Mouse (Mus musculus) B cell, adult 2 months (primary cell): ENCODE measurements around the gene Mmd.
"Not testable (repeated sequence)": the region's sequence is repeated elsewhere in the genome, so short reads cannot be mapped to it uniquely, and the experiment has no call there.

Source experiments
- DNase-seq, 2 experiments: peaks; one replicate each; pipeline ENCODE4 v3.0.0; 2022

Gene Mmd

DNA sequence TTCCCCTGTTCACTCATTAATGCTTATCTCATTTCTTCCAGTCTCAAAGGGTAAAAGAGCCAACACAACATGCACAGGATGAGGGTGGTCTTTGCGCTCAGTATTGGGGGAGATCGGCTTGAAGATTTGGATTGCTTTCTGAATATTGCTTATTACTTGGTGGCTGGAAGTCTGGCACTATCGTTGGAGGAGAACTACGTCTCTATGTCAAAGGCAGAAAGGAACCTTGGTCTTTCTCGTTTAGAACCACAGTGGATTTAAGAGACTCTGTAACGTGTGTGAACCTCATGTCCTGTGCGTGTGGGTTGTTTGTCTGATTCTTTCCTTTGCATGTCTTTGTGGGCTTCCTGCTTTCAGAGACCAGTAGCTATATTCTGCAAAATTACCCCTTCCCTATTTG lies 1.5 kb downstream of the Mmd start:
- no peak for DNase-seq

DNA sequence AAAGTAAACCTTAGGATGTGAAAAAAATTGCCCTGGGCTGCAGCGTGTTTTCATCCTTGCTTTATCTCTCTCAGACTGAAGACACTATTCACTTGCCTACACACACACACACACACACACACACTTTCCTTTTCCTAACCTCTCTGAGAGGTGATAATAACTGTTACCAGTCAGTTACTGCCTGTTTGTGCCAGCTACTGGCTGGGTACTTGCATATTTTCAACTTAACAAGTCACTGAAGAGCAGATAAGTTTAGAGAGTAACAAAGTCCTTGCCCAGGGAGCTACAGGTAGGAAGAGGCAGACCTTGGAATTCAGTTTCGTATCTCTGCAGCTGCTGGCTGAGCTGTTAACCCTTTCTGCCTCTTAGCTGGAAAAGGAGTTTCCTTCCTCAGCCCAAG lies 2.7 kb downstream of the Mmd start:
- no peak for DNase-seq

DNA sequence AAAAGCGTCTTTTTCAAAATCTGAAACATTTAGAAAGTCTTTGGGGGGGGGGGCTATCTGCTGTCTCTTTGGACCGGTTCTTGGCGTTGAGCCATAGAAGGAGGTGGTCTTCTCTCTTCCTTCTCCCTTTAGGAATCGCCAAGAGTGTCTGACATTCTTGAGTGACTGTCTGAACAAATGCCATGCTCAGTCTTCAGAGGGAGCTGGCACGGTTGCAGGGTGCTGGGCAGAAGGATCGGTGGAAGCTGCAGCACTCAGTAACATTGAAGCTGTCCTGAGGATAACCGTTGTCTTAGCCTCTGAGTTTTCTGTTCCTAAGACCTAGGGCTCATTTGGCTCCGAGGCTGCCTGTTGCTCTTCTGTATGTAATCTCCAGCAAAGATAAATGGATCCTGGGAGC lies 3.1 kb downstream of the Mmd start:
- no peak for DNase-seq

DNA sequence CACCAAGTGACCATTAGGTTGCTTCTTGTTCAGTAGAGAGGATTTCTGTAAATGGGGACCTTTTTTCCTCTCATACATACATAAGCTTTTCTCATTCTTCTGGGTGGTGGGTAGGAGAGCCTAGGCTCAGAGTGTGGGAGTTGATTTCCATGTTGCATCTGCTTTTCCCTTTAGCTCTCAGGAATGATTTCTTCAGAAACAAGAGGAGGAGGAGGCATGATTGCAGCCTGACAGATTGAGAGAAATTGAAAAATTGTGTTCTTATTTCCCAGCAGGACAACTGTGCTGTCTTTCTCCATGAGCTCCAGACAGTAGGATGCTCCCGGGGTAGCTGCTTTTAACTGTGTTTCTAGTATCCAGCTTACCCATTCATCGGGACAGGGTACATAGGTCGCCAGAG lies 5.3 kb downstream of the Mmd start:
- no peak for DNase-seq

DNA sequence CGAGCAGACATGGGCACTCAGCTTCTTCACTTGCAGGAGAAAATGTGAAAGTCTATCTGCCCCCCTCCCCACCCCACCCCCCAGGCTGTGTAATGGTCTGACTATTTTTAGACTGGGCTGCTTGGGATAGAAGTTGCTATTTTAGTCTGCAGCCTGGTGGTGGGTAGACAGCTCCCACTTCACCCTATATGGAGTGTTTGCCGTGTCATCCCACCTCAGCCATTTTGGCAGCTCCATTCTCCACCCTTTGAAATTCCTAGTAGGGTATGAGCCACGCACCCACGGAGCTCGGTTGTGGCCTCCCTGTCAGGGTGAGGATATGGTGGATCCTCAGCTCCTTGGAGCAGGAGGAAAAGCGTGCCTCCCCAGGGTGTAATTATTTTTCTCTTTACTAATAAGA lies 6.4 kb downstream of the Mmd start:
- no peak for DNase-seq

DNA sequence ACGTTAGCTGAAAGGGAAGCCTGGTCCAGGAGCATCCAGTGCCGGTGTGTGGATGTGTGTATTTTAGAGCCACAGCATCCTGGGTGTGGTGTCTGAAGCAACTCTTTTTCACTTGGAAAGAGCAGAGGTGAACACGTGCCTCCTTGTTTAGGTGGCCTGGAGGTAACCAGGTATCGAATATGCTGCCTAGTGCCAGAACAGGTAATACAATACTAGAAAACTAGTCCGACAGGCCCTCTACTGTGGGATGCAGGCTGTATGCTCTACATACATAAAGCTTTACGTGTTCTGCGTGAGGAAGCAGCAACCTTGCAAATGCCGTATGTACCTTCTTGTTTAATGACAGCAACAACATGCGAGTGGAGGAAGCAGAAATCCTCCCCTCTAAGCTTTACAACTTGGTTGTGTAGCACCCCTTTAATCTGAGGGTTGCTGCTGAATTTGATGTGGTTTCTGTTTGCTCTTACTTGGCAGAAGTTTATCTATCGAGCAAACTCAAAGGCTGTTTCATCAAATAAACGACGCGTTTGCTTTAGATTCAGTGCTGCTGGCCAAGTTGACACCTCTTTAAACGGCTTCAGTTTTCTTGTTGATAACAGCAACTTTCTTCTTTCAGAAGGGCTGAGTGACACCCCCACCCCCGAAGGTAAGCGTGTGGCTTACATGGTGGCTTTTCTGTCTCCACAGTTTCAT lies 7.7 kb downstream of the Mmd start:
- DNase-seq = no peak

DNA sequence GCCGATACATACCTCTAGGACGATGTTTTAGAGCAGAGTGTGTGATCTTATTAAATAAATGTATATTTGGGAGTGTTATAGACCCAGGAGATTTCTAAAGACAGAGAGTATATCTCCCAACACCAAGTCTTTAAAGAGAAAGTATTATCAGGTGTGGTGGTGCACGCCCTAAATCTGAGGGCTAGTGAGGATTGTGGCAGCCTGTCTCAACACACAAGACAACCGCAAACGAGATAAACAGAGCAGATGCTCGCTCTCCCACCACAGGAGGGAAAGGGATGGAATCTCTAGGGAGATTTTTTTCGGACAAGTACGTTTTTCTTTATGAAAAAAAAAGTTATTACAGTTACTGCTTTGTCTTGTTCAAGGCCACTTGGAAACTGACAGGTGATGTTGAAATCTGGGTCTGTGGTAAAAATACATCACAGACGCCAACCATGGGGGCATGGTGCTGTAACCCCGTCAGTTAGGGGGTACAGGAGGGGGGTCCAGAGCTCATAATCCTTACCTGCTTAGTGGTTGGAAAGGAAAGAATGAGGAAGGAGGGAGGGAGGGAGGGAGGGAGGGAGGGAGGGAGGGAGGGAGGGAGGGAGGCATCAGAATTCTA lies 9.2 kb downstream of the Mmd start:
- DNase-seq = no peak

DNA sequence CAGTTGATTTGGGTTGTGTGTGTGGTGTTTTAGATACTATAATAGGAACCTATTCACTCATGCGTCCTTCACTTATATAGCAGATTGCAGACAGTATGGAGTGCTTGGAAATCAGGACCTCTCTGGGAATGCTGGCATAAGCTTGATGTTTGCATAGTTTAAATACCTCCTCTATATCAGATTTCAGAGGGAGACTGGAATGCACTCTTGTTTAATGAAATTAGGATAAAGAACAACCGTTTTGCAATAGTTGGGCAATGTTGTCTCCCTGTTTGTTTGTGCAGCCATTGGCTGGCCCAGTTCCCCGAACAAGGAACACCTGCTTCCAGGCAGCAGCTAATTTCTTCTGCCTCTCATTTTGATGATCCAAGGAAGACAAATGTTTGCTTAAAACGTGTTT lies 9.8 kb downstream of the Mmd start:
- no peak for DNase-seq

DNA sequence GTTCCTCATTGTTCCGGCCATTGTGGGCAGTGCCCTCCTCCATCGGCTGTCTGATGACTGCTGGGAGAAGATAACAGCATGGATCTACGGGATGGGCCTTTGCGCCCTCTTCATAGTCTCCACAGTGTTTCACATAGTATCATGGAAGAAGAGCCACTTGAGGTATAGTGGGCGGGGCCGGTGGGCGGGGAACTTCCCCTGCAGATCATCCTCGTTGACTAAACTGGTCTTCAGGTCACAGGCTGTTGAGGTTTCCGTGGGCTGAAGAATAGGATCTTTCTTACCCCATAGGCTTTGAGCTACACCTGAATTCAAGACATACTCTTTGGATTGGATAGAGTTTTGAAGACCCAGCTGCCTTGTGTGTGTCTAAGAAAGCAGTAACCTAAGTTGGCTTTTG lies 10.6 kb downstream of the Mmd start:
- no peak for DNase-seq

DNA sequence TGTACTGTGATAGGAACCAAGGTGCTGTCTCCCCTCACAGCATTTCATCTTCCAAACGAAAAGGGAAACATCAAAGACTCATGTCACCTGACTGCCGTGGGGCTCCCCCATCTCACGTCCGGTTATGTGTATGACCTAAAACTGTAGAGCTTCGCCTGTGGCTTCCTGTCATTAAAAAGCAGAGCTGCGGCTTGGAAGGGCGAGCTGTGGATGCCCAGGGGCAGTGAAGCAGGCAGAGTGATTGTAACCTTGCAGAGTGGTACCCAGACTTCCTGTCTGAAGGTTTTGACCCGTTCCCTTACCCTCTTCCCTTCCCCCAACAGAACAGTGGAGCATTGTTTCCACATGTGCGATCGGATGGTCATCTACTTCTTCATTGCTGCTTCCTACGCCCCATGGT lies 14.9 kb downstream of the Mmd start:
- peak; percentile 66 to 74 for DNase-seq

DNA sequence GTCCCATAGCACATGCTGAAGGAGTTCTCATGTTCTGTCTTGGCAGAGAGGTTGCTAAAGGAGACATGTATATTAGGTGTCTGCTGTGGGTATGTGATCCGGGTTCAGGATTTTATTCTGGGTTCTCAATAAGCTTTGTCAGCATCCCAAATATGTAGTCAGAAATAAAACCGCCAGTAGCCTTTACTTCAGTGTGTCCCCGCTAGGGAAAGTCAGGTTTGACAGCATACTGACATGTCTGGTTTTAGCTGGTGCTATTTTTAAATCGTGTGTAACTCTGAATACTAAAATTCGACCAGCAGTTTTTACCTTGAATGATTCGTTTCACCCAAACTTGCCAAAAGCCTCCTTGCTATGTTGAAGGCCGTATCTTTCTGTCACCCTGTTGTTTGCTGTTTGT lies 16.3 kb downstream of the Mmd start:
- DNase-seq = no peak

DNA sequence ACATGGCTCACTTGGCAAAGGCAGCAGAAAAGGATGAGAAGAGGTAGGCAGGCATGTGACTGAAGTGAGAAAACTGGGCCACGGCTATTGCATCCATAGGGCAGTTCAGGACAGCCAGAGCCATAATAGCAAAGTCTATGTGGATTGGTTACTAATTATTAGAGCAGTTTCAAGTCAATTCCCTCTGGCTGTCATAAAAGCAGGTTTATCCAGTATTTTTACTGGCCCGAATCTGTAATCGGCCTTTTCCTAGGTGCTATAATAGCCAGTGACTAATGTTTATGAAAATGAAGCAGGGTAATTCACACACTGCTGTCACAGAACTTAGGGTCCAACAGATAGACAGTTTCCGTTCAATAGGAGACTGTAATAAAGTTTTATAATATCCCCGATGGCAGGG lies 19.7 kb downstream of the Mmd start:
- DNase-seq = no peak

DNA sequence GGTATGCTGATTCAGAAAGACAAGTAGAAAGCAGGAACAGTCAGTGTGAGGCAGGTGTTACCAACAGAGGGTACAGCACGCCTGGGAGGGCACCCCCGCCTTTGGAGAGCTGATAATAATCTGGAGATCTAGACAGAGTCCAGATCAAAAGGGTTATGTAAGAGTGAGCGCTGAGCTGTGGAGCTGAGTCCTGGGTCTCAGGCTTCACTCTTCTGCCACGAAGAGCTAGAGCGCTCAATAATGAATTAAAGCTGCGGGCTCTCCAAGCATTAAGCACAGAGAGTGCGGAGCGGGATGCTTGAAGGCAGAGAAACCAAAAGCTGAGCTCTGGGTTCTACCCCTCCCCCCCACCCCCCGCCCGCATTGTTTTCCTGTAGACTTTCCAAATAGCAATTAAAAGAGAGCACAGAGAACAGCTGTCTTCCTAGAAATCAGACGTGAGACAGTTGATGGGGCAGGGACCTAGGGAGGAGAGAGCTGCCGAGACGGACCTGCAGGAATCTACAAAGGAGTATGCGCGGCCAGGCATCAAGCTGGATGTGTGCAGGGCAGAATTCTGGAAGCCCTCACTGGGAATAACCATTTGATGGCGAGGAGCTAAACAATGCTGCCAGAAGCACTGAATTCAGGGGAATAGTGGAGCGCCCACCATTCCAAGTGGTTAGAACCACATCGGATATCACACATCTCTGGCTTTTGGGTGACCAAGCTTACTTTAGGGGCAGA lies 20.3 kb downstream of the Mmd start:
- no peak for DNase-seq

DNA sequence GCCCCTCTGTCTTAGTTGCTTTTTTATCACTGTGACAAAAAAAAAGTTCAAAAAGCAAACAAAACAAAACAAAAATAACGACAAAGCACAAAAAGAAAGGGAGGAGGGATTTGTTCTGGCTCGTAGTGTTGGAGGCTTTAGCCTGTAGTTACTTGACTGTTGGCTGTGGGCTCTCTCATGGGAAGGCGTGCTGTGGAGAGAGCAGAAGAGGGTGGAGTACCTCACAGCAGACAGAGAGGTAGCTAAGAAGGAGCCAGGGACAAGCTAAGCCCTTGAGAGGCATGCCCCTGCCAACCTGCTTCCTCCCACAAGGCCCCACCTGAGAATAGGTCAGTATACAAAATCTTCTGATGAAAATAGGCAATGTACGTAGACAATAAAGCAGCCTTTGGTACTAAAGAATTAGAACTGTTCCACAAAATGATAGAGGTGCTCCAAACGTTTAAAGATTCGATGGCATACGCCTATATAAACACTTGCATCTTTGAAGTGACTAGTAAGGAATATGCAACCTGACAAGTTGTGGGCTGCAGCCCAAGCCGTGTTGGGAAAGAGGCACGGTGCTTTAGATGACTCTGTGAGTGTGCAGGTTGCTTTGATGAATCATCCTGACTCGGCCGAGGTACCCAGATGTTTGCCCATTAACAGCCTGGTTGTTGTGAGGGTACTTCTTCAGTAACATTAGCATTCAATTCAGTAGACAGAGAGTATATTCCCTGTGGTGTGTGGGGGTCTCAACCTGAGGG lies 21.0 kb downstream of the Mmd start:
- DNase-seq = no peak

DNA sequence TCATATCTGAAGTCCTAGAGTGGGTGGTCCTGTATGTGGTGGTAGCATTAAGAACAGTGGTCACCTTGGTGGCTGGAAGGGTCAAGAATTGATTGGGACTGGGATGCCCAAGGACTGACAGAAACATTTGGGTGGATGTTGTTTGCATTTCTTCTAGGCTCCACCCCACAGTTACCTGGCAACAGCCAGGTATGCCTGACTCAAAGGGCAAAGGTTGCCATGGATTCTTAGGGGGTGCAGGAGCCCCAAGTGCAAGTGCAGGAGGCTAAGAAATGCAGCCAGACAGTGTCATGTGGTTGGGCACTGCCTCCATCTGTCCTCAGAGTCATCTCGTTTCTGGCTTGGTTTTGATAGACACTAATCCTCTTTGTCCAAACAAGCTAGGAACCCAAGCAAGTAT lies 24.9 kb downstream of the Mmd start:
- no peak for DNase-seq

DNA sequence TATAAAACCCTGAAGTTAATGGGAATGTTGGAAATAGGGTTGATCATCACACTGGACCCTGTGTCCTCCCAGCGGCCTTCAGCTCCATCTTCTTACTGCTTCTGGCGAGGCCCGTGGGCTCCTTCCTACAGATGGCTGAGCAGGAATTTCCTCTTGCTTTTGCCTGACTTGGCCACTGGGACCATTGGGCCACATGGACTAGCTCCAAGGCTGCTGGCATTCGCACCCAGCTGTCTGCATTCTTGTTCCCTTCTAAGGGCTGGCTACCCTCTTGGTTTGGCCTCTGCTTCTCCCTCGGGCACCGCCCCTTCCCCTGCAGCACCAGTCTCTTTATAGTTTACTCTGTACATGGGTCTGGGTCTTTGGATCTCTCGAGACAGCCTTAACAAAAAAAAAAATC lies 26.4 kb downstream of the Mmd start:
- no peak for DNase-seq

DNA sequence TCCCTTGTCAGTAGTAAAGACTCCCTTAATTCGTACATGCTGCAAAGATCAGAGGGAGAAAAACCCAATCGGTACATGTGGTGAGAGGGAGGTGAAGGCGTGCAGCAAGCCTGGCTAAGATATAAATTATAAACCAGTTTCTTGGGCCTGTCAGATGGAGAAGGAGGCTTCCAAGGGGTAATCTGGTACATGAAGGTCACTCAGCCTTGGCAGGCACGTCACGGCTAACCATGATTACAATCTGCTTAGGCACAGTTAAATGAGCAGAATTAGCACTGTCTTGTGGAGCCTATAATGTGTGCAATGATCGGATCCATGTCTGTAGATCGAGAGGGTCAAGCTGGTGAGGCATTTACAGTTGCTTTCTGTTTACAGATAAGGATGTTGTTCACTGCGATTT lies 26.9 kb downstream of the Mmd start:
- no peak for DNase-seq

DNA sequence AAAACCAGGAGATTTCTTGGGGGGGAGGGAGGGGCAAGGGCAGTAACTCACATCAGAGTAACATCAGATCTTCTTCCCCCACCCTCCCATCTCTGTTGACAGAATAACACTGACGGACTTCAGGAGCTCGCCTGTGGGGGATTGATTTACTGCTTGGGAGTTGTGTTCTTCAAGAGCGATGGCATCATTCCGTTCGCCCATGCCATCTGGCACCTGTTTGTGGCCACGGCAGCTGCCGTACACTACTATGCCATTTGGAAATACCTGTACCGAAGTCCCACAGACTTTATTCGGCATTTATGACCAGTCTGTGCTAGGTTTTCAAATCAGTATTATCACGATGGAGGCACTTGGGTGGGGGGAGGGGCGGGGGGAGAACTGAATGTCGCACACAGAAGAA lies 27.3 kb downstream of the Mmd start:
- DNase-seq = no peak

DNA sequence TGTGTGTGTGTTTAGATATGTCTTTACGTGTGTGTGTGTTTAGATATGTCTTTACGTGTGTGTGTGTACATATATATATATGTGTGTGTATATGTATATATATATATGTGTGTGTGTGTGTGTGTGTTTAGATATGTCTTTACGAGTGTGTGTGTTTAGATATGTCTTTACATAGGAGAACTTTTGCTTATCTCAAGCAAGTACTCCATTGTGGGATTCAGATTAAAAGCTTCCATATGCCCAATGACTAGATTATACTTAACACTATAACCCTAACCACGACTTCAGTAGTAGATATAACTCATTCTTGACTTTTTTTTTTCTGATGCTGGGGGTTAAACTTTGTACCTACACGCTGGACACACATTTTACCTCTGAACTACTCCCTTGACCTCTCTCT lies 30.8 kb downstream of the Mmd start:
- no peak for DNase-seq

DNA sequence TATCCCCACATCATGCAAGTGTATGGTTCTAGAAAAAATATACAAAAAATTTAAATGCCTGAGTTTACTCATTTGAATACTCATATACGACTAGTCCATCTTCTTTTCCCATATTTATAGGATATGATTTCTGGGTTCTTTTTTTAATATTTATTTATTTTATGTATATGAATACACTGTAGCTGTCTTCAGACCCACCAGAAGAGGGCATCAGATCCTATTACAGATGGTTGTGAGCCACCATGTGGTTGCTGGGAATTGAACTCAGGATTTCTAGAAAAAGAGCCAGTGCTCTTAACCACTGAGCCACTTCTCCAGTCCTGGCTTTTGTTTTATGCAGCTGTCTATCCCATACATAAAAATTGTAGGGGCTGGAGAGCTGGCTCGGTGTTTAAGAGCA lies 32.7 kb downstream of the Mmd start:
- DNase-seq = not testable (repeated sequence)

DNA sequence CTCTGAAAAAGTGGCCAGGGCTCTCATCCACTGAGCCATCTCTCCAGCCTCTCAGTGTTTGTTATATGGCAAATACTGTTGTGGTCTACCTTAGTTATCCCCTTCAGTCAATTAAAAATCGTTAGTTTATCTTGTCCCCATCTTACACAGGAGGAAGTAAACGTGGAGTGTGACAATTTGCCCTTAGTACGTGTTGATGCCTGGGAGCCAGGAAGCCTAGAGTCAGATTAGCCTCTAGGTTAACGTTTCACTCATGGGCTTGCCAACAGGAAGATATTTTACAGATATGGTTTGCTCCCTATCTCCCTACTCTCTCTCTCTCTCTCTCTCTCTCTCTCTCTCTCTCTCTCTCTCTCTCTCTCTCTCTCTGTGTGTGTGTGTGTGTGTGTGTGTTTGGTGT lies 33.9 kb downstream of the Mmd start:
- no peak for DNase-seq

DNA sequence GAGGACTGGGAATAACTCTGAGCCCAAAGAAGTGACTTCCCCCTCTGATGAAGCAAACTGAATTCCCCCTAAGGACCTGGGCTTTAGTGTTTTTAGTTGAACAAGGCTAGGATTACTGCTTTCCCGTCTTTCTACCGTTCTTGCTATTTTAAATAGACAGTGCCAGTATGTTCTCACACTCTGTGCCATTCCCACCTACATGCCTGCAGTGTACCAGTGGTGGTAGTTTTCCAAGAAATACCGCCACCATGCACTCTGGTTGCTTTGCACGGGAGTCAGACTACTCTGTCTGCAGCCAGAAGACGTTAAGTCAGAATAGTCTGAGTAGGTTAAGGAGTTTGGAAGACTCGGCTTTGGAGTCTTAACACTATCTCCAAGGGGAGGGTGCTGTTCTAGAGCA lies 34.3 kb downstream of the Mmd start:
- DNase-seq = no peak

DNA sequence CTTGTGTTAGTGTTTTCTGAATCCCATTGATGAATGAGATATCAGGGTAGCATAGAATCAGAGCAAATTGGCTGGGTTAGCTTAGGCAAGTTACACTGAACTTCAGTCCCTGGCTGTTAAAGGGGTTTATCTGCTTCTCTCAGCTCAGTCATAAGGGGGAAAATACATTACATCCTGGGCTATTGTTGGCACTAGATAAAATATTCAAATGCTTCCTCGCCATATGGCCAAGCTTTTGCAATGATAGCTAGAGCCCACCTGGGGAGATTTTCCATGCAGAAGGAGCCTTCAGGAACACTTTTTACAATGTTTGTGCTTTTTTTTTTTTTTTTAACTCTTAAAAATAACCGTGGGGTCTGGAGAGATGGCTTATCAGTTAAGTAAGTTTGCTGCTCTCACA lies 34.8 kb downstream of the Mmd start:
- DNase-seq = no peak

DNA sequence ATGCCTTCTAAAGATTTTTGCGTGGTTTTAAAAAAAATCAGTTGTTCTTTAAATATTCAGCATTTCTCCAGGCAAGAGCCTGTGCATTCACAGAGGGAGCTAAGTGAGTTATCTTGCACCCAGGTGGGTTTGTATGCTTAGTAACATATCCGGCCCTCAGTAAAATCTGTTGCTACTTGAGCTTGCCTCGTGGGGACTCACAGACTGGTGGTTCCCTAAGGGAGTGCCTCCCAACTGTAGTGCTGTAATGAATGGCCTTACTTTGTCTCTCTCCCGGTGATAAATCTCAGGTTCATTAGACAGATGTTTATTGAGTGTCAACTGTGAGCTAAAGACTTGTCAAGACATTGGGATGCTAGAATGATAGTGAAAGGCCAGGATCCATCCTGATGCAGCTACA lies 35.4 kb downstream of the Mmd start:
- DNase-seq = no peak
